Mouse (Mus musculus) brain, embryonic 14.5 days (tissue): ENCODE data around the gene Helz2.

Experiments
- CTCF ChIP-seq: fragments of 200-500 bp; IDR thresholded peaks from 2 replicates; pipeline ENCODE4 v1.5.1; 2012; ENCODE audit warnings: inconsistent platforms, mild to moderate bottlenecking, moderate library complexity, borderline replicate concordance; ENCODE audit not compliant: insufficient read depth, insufficient read length; ENCODE audit errors: extremely low read depth
- POLR2A ChIP-seq: fragments of 200-500 bp; IDR thresholded peaks from 2 replicates; pipeline ENCODE4 v1.6.1; 2012; ENCODE audit warnings: mild to moderate bottlenecking, inconsistent platforms, borderline replicate concordance; ENCODE audit not compliant: poor library complexity, insufficient read depth, insufficient read length, severe bottlenecking; ENCODE audit errors: extremely low read depth

DNA sequence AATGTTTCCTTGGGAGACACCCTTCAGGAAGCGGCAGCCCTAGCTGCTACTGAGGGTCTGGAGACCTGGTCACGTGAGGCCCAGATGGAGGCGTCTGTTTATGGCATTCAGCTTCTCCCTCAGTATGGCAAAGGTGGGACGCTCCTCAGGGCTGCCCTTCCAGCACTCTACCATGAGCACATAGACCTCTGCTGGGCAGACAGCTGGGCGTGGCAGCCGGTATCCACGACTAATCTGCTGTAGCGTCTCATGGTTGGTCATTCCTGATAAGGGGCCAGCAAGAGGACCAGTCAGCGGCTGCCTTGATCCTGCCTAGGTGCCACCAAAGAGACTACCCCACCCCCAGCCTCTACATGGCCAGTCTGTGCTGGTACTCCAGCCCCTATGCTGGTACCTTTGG is 35.7 kb downstream of the Helz2 start:
- TF ChIP-seq CTCF = no peak
- TF ChIP-seq POLR2A = no peak
